Mouse (Mus musculus) adrenal gland, postnatal 10 days (tissue): Measurements from ENCODE around the gene E330021D16Rik. TPM values are rescaled to one million over a fixed set of nuclear protein-coding genes. Genes with fewer than 3 reads are reported as not detected.
"Not testable (repeated sequence)": the region's sequence is repeated elsewhere in the genome, so short reads cannot be mapped to it uniquely, and the experiment has no call there.

ENCODE experiments used
- DNase-seq: peaks from one replicate; pipeline ENCODE4 v3.0.0; 2021; ENCODE audit warnings: mixed read lengths
- long read RNA-seq, 2 experiments: library from polyadenylated mRNA; stranded (forward); transcript quantifications; one replicate each; pipeline ENCODE4 v2.0.0; 2021
- total RNA-seq, 2 experiments: library from RNA; stranded (reverse); gene quantifications; 2 replicates each; pipeline ENCODE4 v1.2.3; 2021

E330021D16Rik gene
- total RNA-seq = not detected
- long read RNA-seq, experiment 1 = 0 reads
- long read RNA-seq, experiment 2 = 0 reads

- DNase-seq = no peak
Measured at GRCm38 (mm10) chr6:136415133-136415775, at the start of gene E330021D16Rik. Gene E330021D16Rik (minus strand): TSS chr6:136415569.

GRCm38 (mm10) chr6:136465021-136465420 is 49.7 kb upstream of the E330021D16Rik start:
- peak; percentile 11 for DNase-seq

- no peak for DNase-seq
Measured at GRCm38 (mm10) chr6:136464121-136464621, 48.8 kb upstream of the E330021D16Rik start.

- DNase-seq = no peak
Measured at GRCm38 (mm10) chr6:136463491-136463890, 48.1 kb upstream of the E330021D16Rik start.

- DNase-seq = no peak
Measured at GRCm38 (mm10) chr6:136459156-136459555, 43.8 kb upstream of the E330021D16Rik start.

GRCm38 (mm10) chr6:136456302-136456701 is 40.9 kb upstream of the E330021D16Rik start:
- no peak for DNase-seq

- DNase-seq = no peak
Measured at GRCm38 (mm10) chr6:136455696-136456095, 40.3 kb upstream of the E330021D16Rik start.

- DNase-seq = no peak
Measured at GRCm38 (mm10) chr6:136452623-136453022, 37.3 kb upstream of the E330021D16Rik start.

GRCm38 (mm10) chr6:136450863-136451262 is 35.5 kb upstream of the E330021D16Rik start:
- DNase-seq = no peak

GRCm38 (mm10) chr6:136449930-136450329 is 34.6 kb upstream of the E330021D16Rik start:
- no peak for DNase-seq

- peak; percentile 49 for DNase-seq
Measured at GRCm38 (mm10) chr6:136449270-136449692, 33.9 kb upstream of the E330021D16Rik start.

GRCm38 (mm10) chr6:136439205-136439604 is 23.8 kb upstream of the E330021D16Rik start:
- DNase-seq = not testable (repeated sequence)

GRCm38 (mm10) chr6:136436151-136436550 is 20.8 kb upstream of the E330021D16Rik start:
- not testable (repeated sequence) for DNase-seq

- no peak for DNase-seq
Measured at GRCm38 (mm10) chr6:136433573-136433972, 18.2 kb upstream of the E330021D16Rik start.

GRCm38 (mm10) chr6:136431896-136432248 is 16.5 kb upstream of the E330021D16Rik start:
- no peak for DNase-seq

- no peak for DNase-seq
Measured at GRCm38 (mm10) chr6:136431169-136431895, 16.0 kb upstream of the E330021D16Rik start.

GRCm38 (mm10) chr6:136429441-136429840 is 14.1 kb upstream of the E330021D16Rik start:
- no peak for DNase-seq

- no peak for DNase-seq
Measured at GRCm38 (mm10) chr6:136428412-136428811, 13.0 kb upstream of the E330021D16Rik start.

GRCm38 (mm10) chr6:136427240-136427639 is 11.9 kb upstream of the E330021D16Rik start:
- no peak for DNase-seq

- DNase-seq = no peak
Measured at GRCm38 (mm10) chr6:136425956-136426355, 10.6 kb upstream of the E330021D16Rik start.

- DNase-seq = no peak
Measured at GRCm38 (mm10) chr6:136424166-136424565, 8.8 kb upstream of the E330021D16Rik start.

GRCm38 (mm10) chr6:136423201-136423600 is 7.8 kb upstream of the E330021D16Rik start:
- DNase-seq = no peak

GRCm38 (mm10) chr6:136422084-136422853 is 6.9 kb upstream of the E330021D16Rik start:
- peak; percentile 74 for DNase-seq
